ENCODE assay signal across 21 mouse cellular contexts in the genomic region with DNA sequence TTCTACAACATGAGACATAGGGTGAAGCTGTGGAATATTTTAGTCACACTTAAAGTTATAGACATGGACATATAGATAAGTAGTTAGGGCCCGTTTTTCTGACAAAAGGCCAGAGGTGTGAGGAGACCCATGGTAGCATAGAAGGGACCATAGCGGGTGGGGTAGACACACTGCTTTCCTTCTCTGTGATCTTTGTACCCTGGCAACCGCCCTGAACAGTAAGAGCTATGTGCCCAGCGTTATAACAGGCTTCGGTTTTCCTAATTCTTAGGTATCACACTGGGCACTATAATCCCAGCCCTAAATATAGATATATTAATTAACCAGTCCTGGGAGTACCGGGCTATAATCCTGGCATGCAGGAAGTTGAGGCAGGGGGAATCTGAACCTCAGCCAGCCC. TPM values are rescaled to one million over a fixed set of nuclear protein-coding genes. Genes with fewer than 3 reads are reported as not detected.
A peak's percentile ranks its signal among the peaks of the same experiment; 100 is the strongest.
DNase-seq lines count a peak whose midpoint lies in the region; ATAC-seq lines count a peak whose summit lies in the region.
"Had no signal": no experiment of that assay in that cellular context is flagged by ENCODE, and none has a peak within 500 bp of the region (broad histone marks: within the 10 kb centered on the region; RNA-seq: fewer than 3 reads in every experiment).

No protein-coding gene starts in this region.

- peak overlapping the region; percentile 69 for H3K27ac ChIP-seq in heart, embryonic 12.5 days (ENCODE audit: poor library complexity, severe bottlenecking)
- H3K27ac ChIP-seq in heart, embryonic 16.5 days (ENCODE audit: low read length): peak overlapping the region; percentile 92
- no peak overlapping the region for H3K27ac ChIP-seq in intestine, embryonic 15.5 days
- no peak overlapping the region for H3K27ac ChIP-seq in kidney, embryonic 16.5 days (ENCODE audit: low read length)
- H3K27ac ChIP-seq in embryonic facial prominence, embryonic 10.5 days (replicated peaks): no peak overlapping the region
- H3K27ac ChIP-seq: forebrain, embryonic 12.5 days; hindbrain, embryonic 10.5 days; hindbrain, postnatal 0 days; layer of hippocampus, adult 2 months; limb, embryonic 15.5 days; midbrain, embryonic 13.5 days; neural tube, embryonic 12.5 days had no signal

- no peak for DNase-seq in heart, postnatal 4 days
- no peak for DNase-seq in cerebellum, postnatal 4 days (ENCODE audit: low spot score in 2 of 2)
- DNase-seq in ovary, adult 18-20 months (ENCODE audit: low spot score): no peak
- no peak for DNase-seq in embryonic facial prominence, embryonic 10.5 days (ENCODE audit: low spot score)
- DNase-seq: cerebellum, adult 18-20 months; gastrocnemius, postnatal 14 days; liver, postnatal 0 days; lung, postnatal 10 days; right cerebral cortex, adult 18-20 months; thymus, postnatal 14 days had no signal

- H3K27me3 ChIP-seq in heart, embryonic 12.5 days (replicated peaks): no peaks in the 10 kb centered on the region
- no peaks in the 10 kb centered on the region for H3K27me3 ChIP-seq in heart, embryonic 16.5 days (ENCODE audit: control insufficient read depth, insufficient read depth, low read length)
- H3K27me3 ChIP-seq in intestine, embryonic 15.5 days (replicated peaks): no peaks in the 10 kb centered on the region
- no peaks in the 10 kb centered on the region for H3K27me3 ChIP-seq in kidney, embryonic 16.5 days (ENCODE audit: insufficient read depth, low read length)
- no peaks in the 10 kb centered on the region for H3K27me3 ChIP-seq in embryonic facial prominence, embryonic 10.5 days (replicated peaks; ENCODE audit: low read depth, poor library complexity, severe bottlenecking)
- H3K27me3 ChIP-seq: forebrain, embryonic 12.5 days; limb, embryonic 15.5 days; midbrain, embryonic 13.5 days; neural tube, embryonic 12.5 days had no signal

- H3K9ac ChIP-seq in heart, embryonic 12.5 days: no peak overlapping the region
- H3K9ac ChIP-seq in heart, embryonic 16.5 days (ENCODE audit: low read length): peak overlapping the region; percentile 60
- no peak overlapping the region for H3K9ac ChIP-seq in intestine, embryonic 15.5 days
- no peak overlapping the region for H3K9ac ChIP-seq in kidney, embryonic 16.5 days (replicated peaks; ENCODE audit: low read length)
- H3K9ac ChIP-seq: forebrain, embryonic 12.5 days; limb, embryonic 15.5 days; liver, postnatal 0 days; midbrain, embryonic 13.5 days; neural tube, embryonic 12.5 days had no signal

- peaks cover 11% of the 10 kb centered on the region for H3K4me1 ChIP-seq in heart, embryonic 12.5 days (replicated peaks)
- H3K4me1 ChIP-seq in heart, embryonic 16.5 days (ENCODE audit: control insufficient read depth, insufficient read depth, low read length): 0 out of 2 replicates have a peak, but pooled peaks cover 5% of the 10 kb centered on the region
- no peaks in the 10 kb centered on the region for H3K4me1 ChIP-seq in intestine, embryonic 15.5 days (replicated peaks)
- 0 out of 2 replicates have a peak, but pooled peaks cover 5% of the 10 kb centered on the region for H3K4me1 ChIP-seq in kidney, embryonic 16.5 days (ENCODE audit: insufficient read depth, low read length)
- H3K4me1 ChIP-seq in embryonic facial prominence, embryonic 10.5 days: no peaks in the 10 kb centered on the region
- H3K4me1 ChIP-seq: forebrain, embryonic 12.5 days; hindbrain, embryonic 10.5 days; limb, embryonic 15.5 days; midbrain, embryonic 13.5 days; neural tube, embryonic 12.5 days had no signal

- no peak for ATAC-seq in heart, embryonic 12.5 days (ENCODE audit: insufficient number of reproducible peaks, low FRiP score)
- ATAC-seq in heart, embryonic 16.5 days (replicated peaks; ENCODE audit: extremely low read depth, insufficient read depth, low FRiP score): no peak; the same call in 1 of the 2 replicates
- peak; percentile 58; the same call in 1 of the 2 replicates for ATAC-seq in intestine, embryonic 15.5 days
- ATAC-seq in kidney, embryonic 16.5 days (ENCODE audit: low FRiP score, low TSS enrichment): peak; percentile 39; the same call in 1 of the 2 replicates
- ATAC-seq: hindbrain, postnatal 0 days; liver, postnatal 0 days; midbrain, embryonic 13.5 days had no signal

- H3K9me3 ChIP-seq in heart, embryonic 12.5 days (replicated peaks): 0 out of 2 replicates have a peak, but pooled peaks cover under 1% of the 10 kb centered on the region
- no peaks in the 10 kb centered on the region for H3K9me3 ChIP-seq in heart, embryonic 16.5 days (replicated peaks; ENCODE audit: control insufficient read depth, low read length)
- no peaks in the 10 kb centered on the region for H3K9me3 ChIP-seq in intestine, embryonic 15.5 days
- H3K9me3 ChIP-seq in kidney, embryonic 16.5 days (ENCODE audit: low read length): no peaks in the 10 kb centered on the region
- H3K9me3 ChIP-seq in embryonic facial prominence, embryonic 10.5 days: no peaks in the 10 kb centered on the region
- H3K9me3 ChIP-seq: forebrain, embryonic 12.5 days; hindbrain, embryonic 10.5 days; limb, embryonic 15.5 days; midbrain, embryonic 13.5 days; neural tube, embryonic 12.5 days had no signal

- no peak overlapping the region for H3K4me2 ChIP-seq in heart, embryonic 12.5 days
- H3K4me2 ChIP-seq in heart, embryonic 16.5 days (ENCODE audit: low read depth, low read length): peak overlapping the region; percentile 43
- H3K4me2 ChIP-seq in intestine, embryonic 15.5 days (replicated peaks): no peak overlapping the region
- no peak overlapping the region for H3K4me2 ChIP-seq in kidney, embryonic 16.5 days (replicated peaks; ENCODE audit: low read depth, low read length)
- H3K4me2 ChIP-seq: forebrain, embryonic 12.5 days; limb, embryonic 15.5 days; midbrain, embryonic 13.5 days; neural tube, embryonic 12.5 days had no signal

- H3K36me3 ChIP-seq in heart, embryonic 12.5 days: peaks cover 29% of the 10 kb centered on the region
- H3K36me3 ChIP-seq in heart, embryonic 16.5 days (ENCODE audit: control insufficient read depth, insufficient read depth): peaks cover 5% of the 10 kb centered on the region
- peaks cover 4% of the 10 kb centered on the region; the same call in 1 of the 2 replicates for H3K36me3 ChIP-seq in intestine, embryonic 15.5 days
- peaks cover 6% of the 10 kb centered on the region; the same call in 1 of the 2 replicates for H3K36me3 ChIP-seq in kidney, embryonic 16.5 days (ENCODE audit: insufficient read depth, low read length)
- H3K36me3 ChIP-seq in embryonic facial prominence, embryonic 10.5 days (replicated peaks): peaks cover 31% of the 10 kb centered on the region

- H3K4me3 ChIP-seq in heart, embryonic 12.5 days: no peak overlapping the region
- H3K4me3 ChIP-seq in heart, embryonic 16.5 days (ENCODE audit: low read length): peak overlapping the region; percentile 23; the same call in 1 of the 2 replicates
- no peak overlapping the region for H3K4me3 ChIP-seq in intestine, embryonic 15.5 days (replicated peaks)
- no peak overlapping the region for H3K4me3 ChIP-seq in kidney, embryonic 16.5 days (ENCODE audit: low read length)
- H3K4me3 ChIP-seq in embryonic facial prominence, embryonic 10.5 days: no peak overlapping the region
- H3K4me3 ChIP-seq: forebrain, embryonic 12.5 days; hindbrain, embryonic 10.5 days; layer of hippocampus, adult 2 months; limb, embryonic 15.5 days; midbrain, embryonic 13.5 days; neural tube, embryonic 12.5 days had no signal

- WGBS in heart, embryonic 12.5 days: 79% methylated on average over 6 of the region's 6 CpGs
- 64% methylated on average over 6 of the region's 6 CpGs for WGBS in heart, embryonic 16.5 days
- WGBS in intestine, embryonic 15.5 days: 77% methylated on average over 6 of the region's 6 CpGs
- WGBS in kidney, embryonic 16.5 days: 78% methylated on average over 6 of the region's 6 CpGs
- WGBS in embryonic facial prominence, embryonic 10.5 days: 86% methylated on average over 6 of the region's 6 CpGs

RNA-seq across cellular contexts. Expression of gene Trpm7, which starts 20.9 kb away (rescaled TPM):
- polyA plus RNA-seq in heart, embryonic 12.5 days (2016; fragmentation: Nextera tagmentation; extraction: Ambion mirVana): 46.7 and 50.4 TPM in 2 replicates
- 10 to 100 TPM; 56.5 to 62.5 TPM for total RNA-seq in heart, postnatal 4 days (2021)
- 42.0 and 45.2 TPM in 2 replicates for polyA plus RNA-seq in heart, embryonic 16.5 days (2015; fragmentation: Nextera tagmentation; extraction: Ambion mirVana)
- 43.2 and 46.3 TPM in 2 replicates for polyA plus RNA-seq in intestine, embryonic 15.5 days (2015; fragmentation: Nextera tagmentation; extraction: Ambion mirVana)
- polyA plus RNA-seq in kidney, embryonic 16.5 days (2015; fragmentation: Nextera tagmentation; extraction: Ambion mirVana): 44.6 and 50.1 TPM in 2 replicates
- 53.5 and 60.0 TPM in 2 replicates for polyA plus RNA-seq in embryonic facial prominence, embryonic 10.5 days (2016; fragmentation: Nextera tagmentation; extraction: Ambion mirVana)

RNA-seq across cellular contexts. Expression of gene Sppl2a, which starts 36.1 kb away (rescaled TPM):
- polyA plus RNA-seq in heart, embryonic 12.5 days (2016; fragmentation: Nextera tagmentation; extraction: Ambion mirVana): 33.5 and 35.0 TPM in 2 replicates
- total RNA-seq in heart, postnatal 4 days (2021): 10 to 100 TPM; 43.5 to 49.9 TPM
- 41.5 and 43.6 TPM in 2 replicates for polyA plus RNA-seq in heart, embryonic 16.5 days (2015; fragmentation: Nextera tagmentation; extraction: Ambion mirVana)
- polyA plus RNA-seq in intestine, embryonic 15.5 days (2015; fragmentation: Nextera tagmentation; extraction: Ambion mirVana): 53.4 and 53.7 TPM in 2 replicates
- polyA plus RNA-seq in kidney, embryonic 16.5 days (2015; fragmentation: Nextera tagmentation; extraction: Ambion mirVana): 41.3 and 43.3 TPM in 2 replicates
- polyA plus RNA-seq in embryonic facial prominence, embryonic 10.5 days (2016; fragmentation: Nextera tagmentation; extraction: Ambion mirVana): 28.5 and 28.7 TPM in 2 replicates

Comparison
In these comparisons a context has a peak if more than half of its experiments do, and no peak if none do; other contexts are left out.
1. ATAC-seq: peak in intestine, embryonic 15.5 days (single experiment) and kidney, embryonic 16.5 days (single experiment); none in heart, embryonic 12.5 days (single experiment) and heart, embryonic 16.5 days (single experiment).
2. H3K27ac ChIP-seq: peak in heart, embryonic 12.5 days (single experiment) and heart, embryonic 16.5 days (single experiment); none in intestine, embryonic 15.5 days (single experiment), kidney, embryonic 16.5 days (single experiment) and embryonic facial prominence, embryonic 10.5 days (single experiment).